Mouse (Mus musculus): ENCODE results near the gene Ndufa7.
A peak's percentile ranks its signal among the peaks of the same experiment; 100 is the strongest.
"Not testable (repeated sequence)": the region's sequence is repeated elsewhere in the genome, so short reads cannot be mapped to it uniquely, and the experiment has no call there.

Ndufa7 gene

DNA sequence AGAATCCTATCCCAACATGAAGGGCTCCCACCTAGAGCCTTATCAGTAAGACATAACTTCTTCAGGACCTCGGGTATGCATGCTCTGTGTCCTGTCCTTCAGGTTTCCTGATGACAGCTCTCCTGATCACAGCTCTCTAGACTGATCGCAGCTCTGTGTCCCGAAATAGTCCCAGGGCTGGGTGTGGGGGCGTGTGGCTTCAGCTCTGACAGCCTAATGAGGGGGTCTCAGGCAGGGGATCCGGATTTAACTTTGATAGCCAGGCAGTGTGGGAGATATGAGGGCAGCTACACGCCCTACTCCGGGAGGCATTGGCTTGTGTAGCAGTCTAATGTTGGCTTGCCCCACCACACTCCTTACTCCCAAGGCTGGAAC lies 13.2 kb upstream of the Ndufa7 start:
- no peak for DNase-seq (ENCODE audit: low spot score)

GRCm38 (mm10) chr17:33812475-33812874 lies 11.9 kb upstream of the Ndufa7 start:
- no peak for DNase-seq (ENCODE audit: low spot score)

DNA sequence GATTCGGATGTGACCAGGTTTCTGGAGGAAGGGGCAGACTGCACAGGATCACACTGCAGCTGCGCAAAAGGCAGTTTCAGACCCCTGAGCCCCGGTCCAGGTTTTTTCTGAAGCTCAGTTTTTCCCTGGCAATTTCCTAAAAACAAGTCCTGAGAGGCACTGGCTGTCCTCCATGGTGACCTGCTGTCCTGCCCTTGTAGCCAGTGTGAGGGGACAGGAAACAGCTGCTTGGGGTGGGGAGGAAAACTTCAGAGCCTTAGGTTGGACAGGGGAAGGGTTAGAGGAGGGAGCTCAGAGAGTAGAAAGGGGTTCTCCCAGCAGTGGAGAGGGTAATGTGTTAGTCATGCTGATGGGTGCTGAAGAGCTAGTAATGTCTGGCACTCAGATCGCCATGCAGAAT lies 11.4 kb upstream of the Ndufa7 start:
- no peak for DNase-seq (ENCODE audit: low spot score)

DNA sequence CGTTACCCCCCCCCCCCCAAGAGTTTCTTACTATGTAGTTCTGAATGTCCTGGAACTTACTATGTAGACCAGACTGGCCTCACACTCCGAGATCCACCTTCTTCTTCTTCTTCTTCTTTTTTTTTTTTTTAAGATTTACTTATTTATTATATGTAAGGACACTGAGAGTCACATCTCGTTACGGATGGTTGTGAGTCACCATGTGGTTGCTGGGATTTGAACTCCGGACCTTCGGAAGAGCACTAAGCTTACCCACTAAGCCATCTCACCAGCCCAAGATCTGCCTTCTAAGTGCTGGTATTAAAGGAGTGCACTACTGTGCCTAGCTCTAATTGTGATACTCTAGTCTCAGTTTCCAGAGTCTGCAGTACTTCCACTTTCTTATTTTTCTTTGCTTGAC lies 9.0 kb upstream of the Ndufa7 start:
- no peak for DNase-seq (ENCODE audit: low spot score)

DNA sequence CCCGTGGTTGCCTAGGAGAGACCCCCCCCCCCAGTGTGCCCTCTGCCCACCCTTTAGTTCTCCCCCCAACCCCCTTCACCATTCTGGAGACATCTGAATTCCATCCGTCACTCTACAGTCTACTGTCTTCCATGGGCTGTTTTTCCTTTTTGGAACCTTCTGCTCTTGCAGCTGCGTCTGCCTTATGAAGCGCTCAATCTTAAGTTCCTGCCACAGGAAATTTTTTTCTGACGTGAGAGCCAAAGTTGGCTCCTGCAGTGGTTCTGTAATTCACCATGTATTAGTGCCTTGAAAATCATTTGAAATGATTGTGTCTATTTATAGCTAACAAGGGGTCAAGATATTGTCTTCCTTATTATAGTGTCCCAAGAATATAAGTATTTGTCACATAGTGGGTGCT lies 7.8 kb upstream of the Ndufa7 start:
- DNase-seq (ENCODE audit: low spot score) = no peak

DNA sequence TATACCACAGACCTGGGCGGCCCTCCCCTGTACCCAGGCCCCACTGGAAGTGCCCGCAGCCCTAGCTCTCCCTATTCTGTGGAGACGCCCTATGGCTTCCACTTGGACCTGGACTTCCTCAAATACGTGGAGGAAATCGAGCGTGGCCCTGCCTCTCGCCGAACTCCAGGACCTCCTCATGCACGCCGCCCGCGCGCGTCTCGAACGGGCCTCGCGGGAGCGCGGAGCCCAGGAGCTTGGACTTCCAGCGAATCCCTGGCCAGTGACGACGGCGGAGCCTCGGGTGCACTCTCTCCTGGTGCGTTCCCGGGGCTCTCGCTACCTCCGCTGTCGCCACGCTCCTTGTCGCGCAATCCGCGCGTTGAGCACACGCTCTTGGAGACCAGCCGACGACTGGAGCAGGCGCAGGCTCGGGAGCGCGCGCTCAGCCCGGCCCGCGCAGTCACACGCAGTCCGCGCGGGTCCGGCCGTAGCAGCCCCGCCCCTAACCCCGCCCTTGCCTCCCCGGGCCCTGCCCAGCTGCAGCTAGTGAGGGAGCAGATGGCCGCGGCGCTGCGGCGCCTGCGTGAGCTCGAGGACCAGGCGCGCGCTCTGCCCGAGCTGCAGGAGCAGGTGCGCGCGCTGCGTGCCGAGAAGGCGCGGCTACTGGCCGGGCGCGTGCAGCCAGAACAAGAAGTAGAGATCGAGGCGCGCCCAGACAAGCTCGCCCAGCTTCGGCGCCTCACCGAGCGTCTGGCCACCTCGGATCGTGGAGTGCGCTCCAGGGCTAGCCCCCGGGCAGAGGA lies 7.0 kb upstream of the Ndufa7 start:
- DNase-seq (ENCODE audit: low spot score) = peak; percentile 77

DNA sequence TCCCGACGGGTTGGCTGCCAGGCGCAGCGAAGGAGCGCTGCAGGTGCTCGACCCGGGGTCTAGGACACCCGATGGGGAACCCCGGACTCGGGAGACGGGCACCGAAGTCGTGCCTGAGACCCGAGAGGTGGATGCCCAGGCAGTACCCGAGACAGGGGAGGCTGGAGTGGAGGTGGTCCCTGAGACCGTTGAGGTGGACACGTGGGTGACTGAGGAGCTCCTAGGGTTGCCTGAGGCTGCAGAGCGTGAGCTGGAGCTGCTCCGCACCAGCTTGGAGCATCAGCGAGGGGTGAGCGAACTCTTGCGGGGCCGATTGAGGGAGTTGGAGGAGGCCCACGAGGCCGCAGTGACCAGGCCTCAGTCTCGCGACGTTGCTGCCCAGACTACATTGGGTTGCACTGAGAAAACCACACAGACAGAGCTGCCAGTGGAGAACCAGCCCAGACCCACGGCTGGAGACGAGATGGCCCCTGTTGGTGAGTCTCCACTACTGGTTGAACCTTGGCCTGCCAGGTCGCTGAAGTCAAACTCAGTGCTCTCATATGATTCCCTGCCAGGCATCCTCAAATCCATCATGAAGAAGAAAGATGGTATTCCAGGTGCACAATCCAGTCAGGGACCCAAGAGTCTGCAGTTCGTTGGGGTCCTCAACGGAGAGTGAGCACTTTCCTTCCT lies 6.3 kb upstream of the Ndufa7 start:
- DNase-seq (ENCODE audit: low spot score) = no peak

GRCm38 (mm10) chr17:33822436-33822959 lies 1.9 kb upstream of the Ndufa7 start:
- no peak for DNase-seq (ENCODE audit: low spot score)

DNA sequence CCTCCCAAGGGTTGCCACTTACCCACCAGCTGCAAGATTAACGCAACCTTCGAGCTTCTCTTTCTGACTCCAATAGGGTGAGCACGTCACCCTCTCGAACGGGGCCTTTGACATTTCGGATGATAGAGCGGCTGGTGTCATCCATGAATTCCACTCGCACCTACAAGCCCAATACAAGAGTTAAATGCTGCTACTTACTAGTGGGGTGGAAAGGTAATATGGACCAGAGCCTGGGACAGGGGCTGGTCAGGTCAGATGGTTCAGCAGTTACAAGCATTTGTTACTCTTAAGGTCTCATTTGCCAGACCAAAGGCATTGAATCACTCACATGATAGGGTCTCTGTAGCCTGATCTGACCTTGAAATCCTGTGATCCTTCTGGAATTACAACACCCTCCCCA lies 1.2 kb upstream of the Ndufa7 start:
- not testable (repeated sequence) for DNase-seq (ENCODE audit: low spot score)

DNA sequence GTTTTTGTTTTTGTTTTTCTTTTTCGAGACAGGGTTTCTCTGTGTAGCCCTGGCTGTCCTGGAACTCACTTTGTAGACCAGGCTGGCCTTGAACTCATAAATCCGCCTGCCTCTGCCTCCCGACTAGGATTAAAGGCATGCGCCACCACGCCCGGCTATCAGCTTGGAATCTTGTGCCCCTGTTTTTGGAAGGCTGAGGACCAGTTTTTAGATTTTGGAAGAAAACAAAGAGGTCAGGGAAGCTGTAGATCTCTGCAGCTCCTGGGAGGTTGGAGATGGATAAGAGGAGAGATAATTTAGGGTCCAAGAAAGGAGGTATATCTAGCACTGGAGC lies 592 bp downstream of the Ndufa7 start:
- not testable (repeated sequence) for DNase-seq (ENCODE audit: low spot score)

DNA sequence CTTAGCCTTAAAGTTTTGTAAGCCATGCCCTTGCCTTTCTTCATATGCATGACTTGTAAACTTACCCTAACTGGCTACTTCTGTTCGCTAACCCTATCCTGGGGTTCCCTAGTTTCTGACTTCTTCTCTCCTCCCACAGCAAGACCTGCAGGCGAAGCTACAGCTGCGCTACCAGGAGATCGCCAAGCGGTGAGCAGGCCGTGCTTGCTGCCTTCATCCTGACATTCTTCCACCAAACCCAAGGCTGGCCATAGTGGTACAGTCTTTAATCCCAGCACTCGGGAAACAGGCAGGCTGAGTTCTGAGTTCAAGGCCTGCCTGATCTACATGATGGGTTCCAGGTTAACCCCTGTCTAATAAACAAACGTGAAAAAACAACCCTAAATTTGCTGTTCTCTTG lies 1.1 kb downstream of the Ndufa7 start:
- no peak for DNase-seq (ENCODE audit: low spot score)

GRCm38 (mm10) chr17:33826850-33827249 lies 2.5 kb downstream of the Ndufa7 start:
- peak; percentile 57 for DNase-seq (ENCODE audit: low spot score)

- DNase-seq (ENCODE audit: low spot score) = no peak
Observed at GRCm38 (mm10) chr17:33828892-33829291, 4.5 kb downstream of the Ndufa7 start.

GRCm38 (mm10) chr17:33829561-33829960 lies 5.2 kb downstream of the Ndufa7 start:
- DNase-seq (ENCODE audit: low spot score) = no peak

DNA sequence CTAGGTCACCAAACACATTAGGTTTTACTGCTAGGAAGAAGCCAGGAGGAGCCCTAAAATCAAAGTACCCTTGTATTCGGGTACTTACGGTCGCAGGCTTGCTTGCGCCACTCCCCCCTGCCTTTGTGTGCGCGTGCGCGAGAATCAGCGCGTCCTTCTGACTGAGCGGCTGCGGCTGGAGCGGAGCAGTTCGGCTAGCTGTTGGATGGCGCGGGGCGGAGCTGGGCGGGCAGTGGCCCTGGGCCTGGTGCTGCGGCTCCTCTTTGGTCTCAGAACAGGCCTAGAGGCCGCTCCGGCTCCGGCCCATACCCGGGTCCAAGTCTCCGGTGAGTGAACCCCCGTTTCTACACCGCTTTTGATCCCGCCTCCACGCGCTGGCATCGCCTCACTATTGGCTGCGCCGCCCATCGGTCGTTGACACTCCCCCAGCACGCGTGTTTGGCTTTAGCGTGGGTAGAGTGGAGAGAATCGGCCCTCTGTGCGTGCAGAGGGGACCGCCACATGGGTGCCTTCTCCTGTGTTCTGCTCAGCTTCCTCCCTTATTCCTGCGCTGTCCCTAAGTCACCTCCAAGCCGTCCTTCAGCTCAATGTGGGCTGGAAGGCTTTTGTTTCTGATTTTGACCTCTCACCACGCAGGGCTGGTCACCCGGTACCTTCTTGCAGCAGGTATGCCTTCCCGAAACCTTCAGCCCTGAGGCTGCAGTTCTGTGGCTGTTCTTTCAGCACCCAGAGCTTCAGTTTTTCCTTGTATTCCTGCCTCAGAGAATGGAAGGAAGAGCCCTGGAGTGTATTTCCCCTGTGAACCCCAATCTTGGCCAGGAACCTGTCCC lies 18.8 kb downstream of the Ndufa7 start, which contains the start of gene Cd320:
Cd320 (plus strand) TSS at position 126 of the 830 bp plus-strand sequence.
- peak; percentile 84 for DNase-seq (ENCODE audit: low spot score)

DNA sequence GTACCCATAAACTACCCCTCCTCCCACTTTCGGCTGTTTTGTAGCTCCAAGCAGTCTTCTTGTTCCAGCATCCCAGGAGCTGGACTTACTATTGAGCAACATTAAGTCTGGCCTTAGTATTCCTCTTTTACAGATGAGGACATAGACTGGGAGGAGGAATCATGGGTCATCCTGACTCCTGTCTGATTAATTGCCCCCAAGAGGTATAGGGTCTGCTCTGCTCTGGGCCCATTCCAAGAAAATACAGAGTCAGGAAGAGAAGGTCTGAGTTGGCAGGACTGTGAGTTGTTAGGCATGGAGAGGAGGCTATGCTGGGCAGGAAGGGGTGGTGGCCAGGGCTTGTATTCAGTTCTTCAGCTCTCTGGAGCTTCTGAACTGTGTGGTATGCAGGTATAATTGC lies 19.8 kb downstream of the Ndufa7 start:
- no peak for DNase-seq (ENCODE audit: low spot score)

- DNase-seq (ENCODE audit: low spot score) = no peak
Observed at GRCm38 (mm10) chr17:33848139-33848538, 23.8 kb downstream of the Ndufa7 start.

GRCm38 (mm10) chr17:33851331-33851730 lies 27.0 kb downstream of the Ndufa7 start:
- no peak for DNase-seq (ENCODE audit: low spot score)

DNA sequence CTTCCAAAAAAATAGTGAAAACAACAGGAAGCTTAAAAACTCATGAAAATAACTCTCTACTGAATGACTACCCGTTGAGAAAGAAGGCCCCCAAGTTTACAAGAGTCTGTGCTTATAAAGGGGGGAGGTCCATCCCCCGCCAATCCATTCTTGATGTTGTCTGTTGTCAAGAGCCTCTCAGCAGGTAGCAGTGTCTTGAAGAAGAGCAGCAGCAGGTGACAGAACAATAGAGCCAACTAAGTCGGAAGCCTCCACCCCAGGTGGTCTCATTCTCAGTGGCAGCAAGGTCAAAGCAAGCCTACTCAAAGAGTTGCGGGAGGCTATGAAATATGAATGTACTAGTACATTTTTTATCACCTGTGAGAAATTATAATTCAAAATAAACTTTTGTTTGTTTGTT lies 33.4 kb downstream of the Ndufa7 start:
- DNase-seq (ENCODE audit: low spot score) = no peak

- DNase-seq (ENCODE audit: low spot score) = peak; percentile 50
Observed at GRCm38 (mm10) chr17:33865330-33866030, 41.1 kb downstream of the Ndufa7 start.

DNA sequence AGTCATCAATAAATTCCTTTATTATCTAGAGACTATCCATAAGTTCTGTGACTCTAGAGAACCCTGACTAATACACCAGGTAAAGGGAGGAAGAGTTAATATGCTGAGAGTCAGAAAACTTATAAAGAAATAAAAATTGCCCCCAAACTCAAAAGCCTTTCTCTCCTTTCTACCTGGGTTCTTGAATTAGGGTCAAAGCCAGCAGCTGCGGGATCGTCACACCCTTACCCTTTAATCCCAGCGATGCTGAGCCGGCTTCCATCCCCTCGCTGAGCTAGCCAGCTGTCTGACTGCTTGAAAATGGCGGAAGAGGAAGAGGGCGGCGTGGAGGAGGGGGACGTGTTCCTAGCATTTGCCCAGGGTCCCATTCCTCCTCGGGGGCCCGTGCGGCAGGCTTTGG lies 49.2 kb downstream of the Ndufa7 start, which contains the start of gene Gm7029:
Gm7029 (plus strand) TSS at position 301 of the 400 bp plus-strand sequence.
- DNase-seq (ENCODE audit: low spot score) = not testable (repeated sequence)

DNA sequence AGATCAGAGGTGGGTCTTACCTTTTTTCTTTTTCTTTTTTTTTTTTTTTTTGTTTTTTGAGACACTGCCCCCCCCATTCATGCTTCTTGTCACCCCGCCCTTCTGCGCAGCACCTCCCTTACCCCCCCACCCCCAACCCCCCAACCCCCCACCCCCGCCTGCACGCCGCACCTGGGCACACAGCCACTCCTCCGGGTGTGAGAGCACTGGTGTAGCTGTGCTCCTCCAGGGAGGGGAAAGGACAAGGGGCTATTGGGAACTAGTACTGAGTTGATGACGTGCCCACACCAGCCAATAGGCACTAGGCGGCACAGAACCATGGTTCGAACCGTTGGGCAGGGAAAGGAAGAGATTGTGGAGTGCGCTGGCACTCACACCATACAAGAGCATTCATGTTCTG lies 50.0 kb downstream of the Ndufa7 start:
- no peak for DNase-seq (ENCODE audit: low spot score)
